Mouse (Mus musculus) thymus, adult 2 months (tissue): ENCODE results near the gene Cox4i1.

Experiments
- CTCF ChIP-seq: fragments of 200-500 bp; IDR thresholded peaks from 2 replicates; pipeline ENCODE4 v1.5.1; 2012; ENCODE audit warnings: mild to moderate bottlenecking, control low read depth, low read length, moderate library complexity, borderline replicate concordance; ENCODE audit not compliant: control insufficient read depth, poor library complexity, insufficient read depth; ENCODE audit errors: extremely low read depth
- POLR2A ChIP-seq: fragments of 200-500 bp; IDR thresholded peaks from 2 replicates; pipeline ENCODE4 v1.6.1; 2012; ENCODE audit warnings: mild to moderate bottlenecking, low read length, control low read depth, moderate library complexity; ENCODE audit not compliant: control insufficient read depth, poor library complexity, insufficient read depth; ENCODE audit errors: extremely low read depth

GRCm38 (mm10) chr8:120619235-120620180 is 48.5 kb upstream of the Cox4i1 start:
- no peak for TF ChIP-seq POLR2A
- no peak for TF ChIP-seq CTCF
